In the genomic region with DNA sequence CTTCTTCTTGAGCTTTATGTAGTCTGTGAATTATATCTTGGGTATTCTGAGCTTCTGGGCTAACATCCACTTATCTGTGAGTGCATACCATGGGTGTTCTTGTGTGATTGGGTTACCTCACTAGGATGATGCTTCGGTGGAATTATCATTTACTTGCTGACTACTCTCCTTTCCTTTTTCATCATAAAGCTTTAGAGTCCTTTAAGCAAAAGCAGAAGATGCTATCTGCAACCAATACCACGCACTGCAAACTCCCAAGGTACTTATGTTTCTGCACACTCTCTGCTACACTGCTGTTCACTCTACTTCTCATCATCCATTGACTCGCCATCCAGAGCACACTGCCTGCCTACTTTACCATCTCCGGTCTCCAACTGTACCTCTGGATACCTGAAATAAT, we compare ENCODE assay signal across 1 mouse cellular context.
TF ChIP-seq lines count a peak whose summit lies in the region.

No protein-coding gene starts in this region.

TF ChIP-seq in MEL, 35 proteins besides CTCF, POLR2A, EP300 and RAD21 (continued from another document):
- no peak for TF ChIP-seq NELFE (IDR thresholded peaks at IDR 0.05; ENCODE audit: low read depth, low read length)
- TF ChIP-seq TAL1 (IDR thresholded peaks at IDR 0.05; ENCODE audit: low read length), result no peak; the same call in 1 of the 2 replicates
- TF ChIP-seq TCF12 (IDR thresholded peaks at IDR 0.05; ENCODE audit: low read depth, low read length), result peak; percentile 40; the same call in 1 of the 2 replicates
